Mouse (Mus musculus): ENCODE measurements around the gene Gm4307. TPM values are rescaled to one million over a fixed set of nuclear protein-coding genes. Genes with fewer than 3 reads are reported as not detected.
"Not testable (repeated sequence)": the region's sequence is repeated elsewhere in the genome, so short reads cannot be mapped to it uniquely, and the experiment has no call there.

The Gm4307 gene
- polyA plus RNA-seq (2012; rRNA removed), result not detected in 2 replicates

GRCm38 (mm10) chr10:100361038-100361437, at the start of gene Gm4307:
Gm4307 (plus strand) TSS chr10:100361338.
- not testable (repeated sequence) for H3K4me3 ChIP-seq (ENCODE audit: low read depth, low read length); H3K4me1 ChIP-seq (ENCODE audit: control insufficient read depth, insufficient read depth, insufficient read length, low read length); H3K27ac ChIP-seq (ENCODE audit: insufficient read depth, low read depth, low read length); H3K36me3 ChIP-seq (ENCODE audit: control insufficient read depth, insufficient read depth, low read length); H3K27me3 ChIP-seq (ENCODE audit: control insufficient read depth, insufficient read depth, low read length)
- WGBS, result no CpG with 5 or more reads among the region's 3 CpGs

GRCm38 (mm10) chr10:100335376-100335775, 25.8 kb upstream of the Gm4307 start, which contains the start of gene Gm4301:
Gm4301 (plus strand) TSS chr10:100335676.
- H3K27me3 ChIP-seq (ENCODE audit: control insufficient read depth, insufficient read depth, low read length); H3K27ac ChIP-seq (ENCODE audit: insufficient read depth, low read depth, low read length); H3K4me1 ChIP-seq (ENCODE audit: control insufficient read depth, insufficient read depth, insufficient read length, low read length); H3K4me3 ChIP-seq (ENCODE audit: low read depth, low read length); H3K36me3 ChIP-seq (ENCODE audit: control insufficient read depth, insufficient read depth, low read length): not testable (repeated sequence)
- no CpG with 5 or more reads among the region's 2 CpGs for WGBS

DNA sequence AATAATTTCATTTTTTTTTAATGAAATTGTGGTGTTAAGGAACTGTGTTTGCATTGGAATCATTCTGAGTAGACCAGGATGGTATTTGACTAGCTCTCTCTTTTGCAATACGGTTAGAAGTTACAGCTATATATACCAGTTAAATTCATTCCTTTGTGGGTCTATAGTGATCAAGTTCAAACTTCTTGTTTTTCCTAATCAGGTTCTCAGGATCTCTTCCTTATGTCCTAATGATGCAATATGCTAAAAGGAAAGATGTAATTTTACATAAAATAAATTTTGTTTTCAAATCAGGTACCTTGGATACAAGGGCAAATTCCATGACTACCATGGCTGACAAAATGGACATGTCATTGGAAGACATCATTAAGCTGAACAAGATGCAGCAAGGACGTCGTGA, 20.6 kb upstream of the Gm4307 start, which contains the start of gene Gm4302:
Gene Gm4302 (plus strand): TSS at position 301 of the 400 bp plus-strand sequence.
- H3K27ac ChIP-seq (ENCODE audit: insufficient read depth, low read depth, low read length); H3K4me1 ChIP-seq (ENCODE audit: control insufficient read depth, insufficient read depth, insufficient read length, low read length); H3K27me3 ChIP-seq (ENCODE audit: control insufficient read depth, insufficient read depth, low read length); H3K4me3 ChIP-seq (ENCODE audit: low read depth, low read length); H3K36me3 ChIP-seq (ENCODE audit: control insufficient read depth, insufficient read depth, low read length): not testable (repeated sequence)
- WGBS, result no CpG with 5 or more reads among the region's 3 CpGs

- H3K4me1 ChIP-seq (ENCODE audit: control insufficient read depth, insufficient read depth, insufficient read length, low read length); H3K27me3 ChIP-seq (ENCODE audit: control insufficient read depth, insufficient read depth, low read length); H3K36me3 ChIP-seq (ENCODE audit: control insufficient read depth, insufficient read depth, low read length); H3K4me3 ChIP-seq (ENCODE audit: low read depth, low read length); H3K27ac ChIP-seq (ENCODE audit: insufficient read depth, low read depth, low read length): not testable (repeated sequence)
- no CpG with 5 or more reads among the region's 3 CpGs for WGBS
Measured at GRCm38 (mm10) chr10:100345672-100346071, 15.5 kb upstream of the Gm4307 start, which contains the start of gene Gm4303. Gm4303 (plus strand) TSS chr10:100345972.

DNA sequence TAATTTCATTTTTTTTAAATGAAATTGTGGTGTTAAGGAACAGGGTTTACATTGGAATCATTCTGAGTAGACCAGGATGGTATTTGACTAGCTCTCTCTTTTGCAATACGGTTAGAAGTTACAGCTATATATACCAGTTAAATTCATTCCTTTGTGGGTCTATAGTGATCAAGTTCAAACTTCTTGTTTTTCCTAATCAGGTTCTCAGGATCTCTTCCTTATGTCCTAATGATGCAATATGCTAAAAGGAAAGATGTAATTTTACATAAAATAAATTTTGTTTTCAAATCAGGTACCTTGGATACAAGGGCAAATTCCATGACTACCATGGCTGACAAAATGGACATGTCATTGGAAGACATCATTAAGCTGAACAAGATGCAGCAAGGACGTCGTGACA, 10.3 kb upstream of the Gm4307 start, which contains the start of gene Gm4305:
Gene Gm4305 (plus strand): TSS at position 301 of the 400 bp plus-strand sequence.
- WGBS, result no CpG with 5 or more reads among the region's 3 CpGs
- H3K4me3 ChIP-seq (ENCODE audit: low read depth, low read length), result not testable (repeated sequence)

DNA sequence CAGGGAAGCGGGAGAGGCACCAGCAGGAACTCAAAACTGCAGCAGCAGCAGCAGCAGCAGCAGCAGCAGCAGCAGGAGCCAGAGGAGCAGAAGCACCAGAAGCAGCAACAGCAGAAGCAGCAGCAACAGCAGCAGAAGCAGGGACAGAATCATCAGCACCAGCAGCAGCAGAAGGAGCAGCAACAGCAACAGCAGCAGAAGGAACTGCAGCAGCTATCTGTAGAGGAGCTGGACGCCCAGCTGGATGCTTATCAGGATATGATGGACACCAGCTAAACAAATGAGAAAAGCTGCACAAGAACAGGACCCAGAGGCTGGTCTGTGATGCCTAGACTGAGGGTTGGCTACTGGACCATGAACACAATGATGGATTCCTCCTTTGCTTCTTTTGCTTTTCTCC, 4.3 kb upstream of the Gm4307 start:
- H3K27me3 ChIP-seq (ENCODE audit: control insufficient read depth, insufficient read depth, low read length); H3K36me3 ChIP-seq (ENCODE audit: control insufficient read depth, insufficient read depth, low read length); H3K27ac ChIP-seq (ENCODE audit: insufficient read depth, low read depth, low read length); H3K4me1 ChIP-seq (ENCODE audit: control insufficient read depth, insufficient read depth, insufficient read length, low read length); H3K4me3 ChIP-seq (ENCODE audit: low read depth, low read length): not testable (repeated sequence)
- WGBS, result 45% methylated on average over 2 of the region's 2 CpGs

More for the DNA sequence above, 10.3 kb upstream of the Gm4307 start, which contains the start of gene Gm4305:
- not testable (repeated sequence) for H3K4me1 ChIP-seq (ENCODE audit: control insufficient read depth, insufficient read depth, insufficient read length, low read length); H3K36me3 ChIP-seq (ENCODE audit: control insufficient read depth, insufficient read depth, low read length); H3K27ac ChIP-seq (ENCODE audit: insufficient read depth, low read depth, low read length); H3K27me3 ChIP-seq (ENCODE audit: control insufficient read depth, insufficient read depth, low read length)

DNA sequence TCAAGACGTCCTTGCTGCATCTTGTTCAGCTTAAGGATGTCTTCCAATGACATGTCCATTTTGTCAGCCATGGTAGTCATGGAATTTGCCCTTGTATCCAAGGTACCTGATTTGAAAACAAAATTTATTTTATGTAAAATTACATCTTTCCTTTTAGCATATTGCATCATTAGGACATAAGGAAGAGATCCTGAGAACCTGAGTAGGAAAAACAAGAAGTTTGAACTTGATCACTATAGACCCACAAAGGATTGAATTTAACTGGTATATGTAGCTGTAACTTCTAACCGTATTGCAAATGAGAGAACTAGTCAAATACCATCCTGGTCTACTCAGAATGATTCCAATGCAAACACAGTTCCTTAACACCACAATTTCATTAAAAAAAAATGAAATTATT, 21.3 kb downstream of the Gm4307 start, which contains the start of gene Gm4312:
Gene Gm4312 (minus strand): TSS at position 101 of the 400 bp plus-strand sequence.
- H3K27me3 ChIP-seq (ENCODE audit: control insufficient read depth, insufficient read depth, low read length); H3K4me3 ChIP-seq (ENCODE audit: low read depth, low read length); H3K36me3 ChIP-seq (ENCODE audit: control insufficient read depth, insufficient read depth, low read length); H3K4me1 ChIP-seq (ENCODE audit: control insufficient read depth, insufficient read depth, insufficient read length, low read length); H3K27ac ChIP-seq (ENCODE audit: insufficient read depth, low read depth, low read length): not testable (repeated sequence)
- WGBS, result no CpG with 5 or more reads among the region's 2 CpGs

GRCm38 (mm10) chr10:100402301-100402700, 41.2 kb downstream of the Gm4307 start:
- 78% methylated on average over 6 of the region's 6 CpGs for WGBS
- H3K27me3 ChIP-seq (ENCODE audit: control insufficient read depth, insufficient read depth, low read length); H3K36me3 ChIP-seq (ENCODE audit: control insufficient read depth, insufficient read depth, low read length); H3K27ac ChIP-seq (ENCODE audit: insufficient read depth, low read depth, low read length); H3K4me1 ChIP-seq (ENCODE audit: control insufficient read depth, insufficient read depth, insufficient read length, low read length); H3K4me3 ChIP-seq (ENCODE audit: low read depth, low read length): not testable (repeated sequence)

Other genes starting within 250 kb of the Gm4307 start
- not detected in 2 replicates for gene Gm4301, start 25.7 kb upstream of the Gm4307 start, polyA plus RNA-seq (2012; rRNA removed)
- not detected in 2 replicates for gene Gm4302, start 20.5 kb upstream of the Gm4307 start, polyA plus RNA-seq (2012; rRNA removed)
- not detected in 2 replicates for gene Gm4303, start 15.4 kb upstream of the Gm4307 start, polyA plus RNA-seq (2012; rRNA removed)
- gene Gm4305, start 10.2 kb upstream of the Gm4307 start, polyA plus RNA-seq (2012; rRNA removed), result not detected in 2 replicates
- not detected in 2 replicates for gene Gm4312, start 21.2 kb downstream of the Gm4307 start, polyA plus RNA-seq (2012; rRNA removed)
- 1.6 TPM in 2 replicates for gene Tmtc3, start 126.0 kb downstream of the Gm4307 start, polyA plus RNA-seq (2012; rRNA removed)
- 0.06 TPM in 1 of 2 replicates, not detected in the other for gene Cep290, start 126.2 kb downstream of the Gm4307 start, polyA plus RNA-seq (2012; rRNA removed)
- gene 4930430F08Rik, start 229.1 kb downstream of the Gm4307 start, polyA plus RNA-seq (2012; rRNA removed), result 0.30 and 1.2 TPM in 2 replicates
- gene 1700017N19Rik, start 229.1 kb downstream of the Gm4307 start, polyA plus RNA-seq (2012; rRNA removed), result not detected in 2 replicates